Mouse (Mus musculus): ENCODE measurements at regions not wholly inside any gene's neighbourhood (a gene's known extent, or its start where the extent isn't known, plus 50 kb on each side); places are given as distances from the start of the nearest gene placed in this dataset.

DNA sequence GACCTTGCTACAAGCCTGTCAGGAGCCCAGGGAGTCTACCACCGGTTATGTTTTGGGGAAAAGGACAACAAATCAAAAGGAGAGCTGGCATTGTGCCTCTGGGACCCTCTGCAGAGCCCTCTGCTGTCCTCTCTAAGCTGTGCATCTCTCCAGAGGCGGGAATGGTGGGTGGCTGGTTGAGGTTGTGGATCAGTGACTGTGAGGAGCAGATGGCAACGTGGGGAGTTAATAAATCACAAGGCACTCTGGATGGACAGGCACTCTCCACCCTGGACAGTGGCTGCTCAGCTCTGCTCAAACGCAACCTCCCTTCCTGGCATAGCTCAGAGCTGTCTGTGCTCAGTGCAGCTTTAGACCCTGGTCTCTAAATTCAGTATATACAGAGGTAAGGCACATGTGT is 125.0 kb downstream of the Tsen15 start:
- TF ChIP-seq CTCF (IDR thresholded peaks at IDR 0.05; ENCODE audit: low read depth, low read length), result no peak
- no peak for TF ChIP-seq POLR2A (IDR thresholded peaks at IDR 0.05; ENCODE audit: insufficient read depth, low read length)

Data from ES-Bruce4 (cell line).